Mouse (Mus musculus): Measurements from ENCODE around the gene Gm4981. TPM values are rescaled to one million over a fixed set of nuclear protein-coding genes. Genes with fewer than 3 reads are reported as not detected.
"Not testable (repeated sequence)": the region's sequence is repeated elsewhere in the genome, so short reads cannot be mapped to it uniquely, and the experiment has no call there.

Gm4981 gene
- polyA plus RNA-seq, 1 experiment from 2014 or later, result not detected

- Histone ChIP-seq H3K4me3 (ENCODE audit: low read depth, low read length) (no peak overlapping the region), H3K9me3 (ENCODE audit: low read length) (no peaks in the 10 kb centered on the region), H3K36me3 (ENCODE audit: insufficient read depth, low read length) (no peaks in the 10 kb centered on the region), H3K4me1 (ENCODE audit: insufficient read depth, low read depth, low read length) (peaks cover 2% of the 10 kb centered on the region; the same call in 1 of the 2 replicates), H3K4me2 (replicated peaks; ENCODE audit: low read depth, low read length) (no peak overlapping the region), H3K27me3 (replicated peaks; ENCODE audit: insufficient read depth, low read length) (no peaks in the 10 kb centered on the region), H3K9ac (replicated peaks; ENCODE audit: low read depth) (no peak overlapping the region), H3K27ac (ENCODE audit: low read length) (no peak overlapping the region)
- no peak for ATAC-seq
- no peak for DNase-seq (ENCODE audit: low spot score)
- TF ChIP-seq EP300 (IDR thresholded peaks at IDR 0.05) (no peak), CTCF (IDR thresholded peaks at IDR 0.05) (peak; percentile 27)
- WGBS, result 27% methylated on average over 1 of the region's 1 CpGs
Observed at GRCm38 (mm10) chr10:58249535-58249934, 13.0 kb upstream of the Gm4981 start.

GRCm38 (mm10) chr10:58238984-58239740, 2.7 kb upstream of the Gm4981 start:
- 74% methylated on average over 8 of the region's 8 CpGs for WGBS
- peak; percentile 71 for ATAC-seq
- H3K9me3 ChIP-seq (ENCODE audit: low read length); H3K4me2 ChIP-seq (replicated peaks; ENCODE audit: low read depth, low read length); H3K27me3 ChIP-seq (replicated peaks; ENCODE audit: insufficient read depth, low read length); H3K27ac ChIP-seq (ENCODE audit: low read length); DNase-seq (ENCODE audit: low spot score); H3K9ac ChIP-seq (replicated peaks; ENCODE audit: low read depth); H3K4me1 ChIP-seq (ENCODE audit: insufficient read depth, low read depth, low read length); H3K4me3 ChIP-seq (ENCODE audit: low read depth, low read length); H3K36me3 ChIP-seq (ENCODE audit: insufficient read depth, low read length): not testable (repeated sequence)

DNA sequence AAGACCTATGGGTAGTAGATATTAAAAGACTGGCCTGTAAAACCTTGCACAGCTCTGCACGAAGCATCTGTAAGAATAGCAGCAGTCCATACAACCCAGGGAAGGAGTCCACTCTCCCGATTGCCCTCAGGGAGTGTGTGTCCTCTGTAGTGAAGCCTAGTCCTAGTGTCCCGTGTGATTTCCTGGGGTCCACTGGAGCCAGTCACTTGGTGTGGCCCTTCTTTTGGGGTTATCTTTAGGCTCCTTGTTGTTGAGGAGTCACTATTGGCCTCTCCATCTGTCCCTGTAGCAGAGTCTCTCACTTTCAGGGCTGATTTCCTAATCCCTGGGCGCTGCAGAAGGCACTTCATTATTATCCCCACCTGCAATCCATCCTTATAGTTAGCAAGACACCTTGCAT, 1.5 kb downstream of the Gm4981 start:
- not testable (repeated sequence) for H3K4me3 ChIP-seq (ENCODE audit: low read depth, low read length); H3K36me3 ChIP-seq (ENCODE audit: insufficient read depth, low read length); H3K27ac ChIP-seq (ENCODE audit: low read length); H3K9me3 ChIP-seq (ENCODE audit: low read length); H3K27me3 ChIP-seq (replicated peaks; ENCODE audit: insufficient read depth, low read length); H3K9ac ChIP-seq (replicated peaks; ENCODE audit: low read depth); H3K4me2 ChIP-seq (replicated peaks; ENCODE audit: low read depth, low read length); DNase-seq (ENCODE audit: low spot score); H3K4me1 ChIP-seq (ENCODE audit: insufficient read depth, low read depth, low read length); ATAC-seq
- whole genome bisulfite sequencing, result 78% methylated on average over 4 of the region's 4 CpGs

DNA sequence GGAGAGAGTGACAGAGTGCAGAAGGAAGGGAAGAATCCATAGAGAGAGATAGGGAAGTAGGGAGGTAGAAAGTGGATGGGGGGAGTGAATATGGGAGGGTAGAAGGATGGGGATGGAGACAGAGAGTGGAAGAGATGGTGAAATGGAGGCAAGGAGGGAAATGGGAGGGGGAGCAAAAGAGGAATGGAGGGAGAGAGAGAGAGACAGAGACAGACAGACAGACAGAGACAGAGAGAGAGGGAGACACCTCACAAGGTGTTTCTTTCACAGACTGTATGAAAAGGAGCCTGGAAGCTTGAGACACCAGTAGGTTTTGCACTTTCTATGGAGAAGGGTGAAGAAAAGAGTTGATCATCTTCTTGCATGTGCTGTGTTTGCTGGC, 2.8 kb downstream of the Gm4981 start:
- not testable (repeated sequence) for H3K9ac ChIP-seq (replicated peaks; ENCODE audit: low read depth); H3K27me3 ChIP-seq (replicated peaks; ENCODE audit: insufficient read depth, low read length); H3K9me3 ChIP-seq (ENCODE audit: low read length); H3K4me2 ChIP-seq (replicated peaks; ENCODE audit: low read depth, low read length); H3K36me3 ChIP-seq (ENCODE audit: insufficient read depth, low read length); H3K4me1 ChIP-seq (ENCODE audit: insufficient read depth, low read depth, low read length); H3K4me3 ChIP-seq (ENCODE audit: low read depth, low read length); ATAC-seq; DNase-seq (ENCODE audit: low spot score); H3K27ac ChIP-seq (ENCODE audit: low read length)

GRCm38 (mm10) chr10:58233054-58233739, 3.3 kb downstream of the Gm4981 start:
- not testable (repeated sequence) for H3K27me3 ChIP-seq (replicated peaks; ENCODE audit: insufficient read depth, low read length); H3K4me3 ChIP-seq (ENCODE audit: low read depth, low read length); H3K36me3 ChIP-seq (ENCODE audit: insufficient read depth, low read length); H3K4me2 ChIP-seq (replicated peaks; ENCODE audit: low read depth, low read length); H3K9me3 ChIP-seq (ENCODE audit: low read length); H3K4me1 ChIP-seq (ENCODE audit: insufficient read depth, low read depth, low read length); H3K27ac ChIP-seq (ENCODE audit: low read length); DNase-seq (ENCODE audit: low spot score); H3K9ac ChIP-seq (replicated peaks; ENCODE audit: low read depth)
- peak; percentile 27 for ATAC-seq
- 79% methylated on average over 9 of the region's 10 CpGs for WGBS

GRCm38 (mm10) chr10:58232641-58232969, 3.9 kb downstream of the Gm4981 start, which contains the start of gene Duxf3:
Gene Duxf3 (minus strand): TSS chr10:58232675.
- H3K27me3 ChIP-seq (replicated peaks; ENCODE audit: insufficient read depth, low read length); H3K36me3 ChIP-seq (ENCODE audit: insufficient read depth, low read length); H3K9ac ChIP-seq (replicated peaks; ENCODE audit: low read depth); H3K4me2 ChIP-seq (replicated peaks; ENCODE audit: low read depth, low read length); H3K9me3 ChIP-seq (ENCODE audit: low read length); H3K27ac ChIP-seq (ENCODE audit: low read length); DNase-seq (ENCODE audit: low spot score); H3K4me3 ChIP-seq (ENCODE audit: low read depth, low read length); H3K4me1 ChIP-seq (ENCODE audit: insufficient read depth, low read depth, low read length): not testable (repeated sequence)
- ATAC-seq, result peak; percentile 39
- WGBS, result 74% methylated on average over 4 of the region's 8 CpGs

- WGBS, result 85% methylated on average over 27 of the region's 35 CpGs
- not testable (repeated sequence) for H3K4me2 ChIP-seq (replicated peaks; ENCODE audit: low read depth, low read length); H3K9ac ChIP-seq (replicated peaks; ENCODE audit: low read depth); H3K4me3 ChIP-seq (ENCODE audit: low read depth, low read length); H3K4me1 ChIP-seq (ENCODE audit: insufficient read depth, low read depth, low read length); H3K27ac ChIP-seq (ENCODE audit: low read length); H3K27me3 ChIP-seq (replicated peaks; ENCODE audit: insufficient read depth, low read length); H3K9me3 ChIP-seq (ENCODE audit: low read length); H3K36me3 ChIP-seq (ENCODE audit: insufficient read depth, low read length)
- ATAC-seq, result peak; percentile 70
- DNase-seq (ENCODE audit: low spot score), result peak; percentile 67
Observed at GRCm38 (mm10) chr10:58231779-58232640, 4.5 kb downstream of the Gm4981 start.

- H3K4me3 ChIP-seq (ENCODE audit: low read depth, low read length); H3K36me3 ChIP-seq (ENCODE audit: insufficient read depth, low read length); H3K4me1 ChIP-seq (ENCODE audit: insufficient read depth, low read depth, low read length); DNase-seq (ENCODE audit: low spot score); H3K4me2 ChIP-seq (replicated peaks; ENCODE audit: low read depth, low read length); H3K27ac ChIP-seq (ENCODE audit: low read length); H3K9me3 ChIP-seq (ENCODE audit: low read length); H3K27me3 ChIP-seq (replicated peaks; ENCODE audit: insufficient read depth, low read length); H3K9ac ChIP-seq (replicated peaks; ENCODE audit: low read depth): not testable (repeated sequence)
- WGBS, result 73% methylated on average over 4 of the region's 7 CpGs
- ATAC-seq, result peak; percentile 30
Observed at GRCm38 (mm10) chr10:58231088-58231487, 5.4 kb downstream of the Gm4981 start.

- not testable (repeated sequence) for H3K4me1 ChIP-seq (ENCODE audit: insufficient read depth, low read depth, low read length); H3K27ac ChIP-seq (ENCODE audit: low read length); ATAC-seq; H3K4me3 ChIP-seq (ENCODE audit: low read depth, low read length); H3K36me3 ChIP-seq (ENCODE audit: insufficient read depth, low read length); H3K27me3 ChIP-seq (replicated peaks; ENCODE audit: insufficient read depth, low read length); H3K9me3 ChIP-seq (ENCODE audit: low read length); H3K9ac ChIP-seq (replicated peaks; ENCODE audit: low read depth); H3K4me2 ChIP-seq (replicated peaks; ENCODE audit: low read depth, low read length); DNase-seq (ENCODE audit: low spot score)
- 54% methylated on average over 3 of the region's 3 CpGs for WGBS
Observed at GRCm38 (mm10) chr10:58230021-58230420, 6.5 kb downstream of the Gm4981 start.

All from lung, postnatal 0 days (tissue).